Mouse (Mus musculus) frontal cortex, adult 2 months (tissue): ENCODE measurements around the gene Dnah7c. TPM values are rescaled to one million over a fixed set of nuclear protein-coding genes. Genes with fewer than 3 reads are reported as not detected.
"Not testable (repeated sequence)": the region's sequence is repeated elsewhere in the genome, so short reads cannot be mapped to it uniquely, and the experiment has no call there.

Experiments used
- DNase-seq, 2 experiments: peaks; one replicate each; pipeline ENCODE4 v3.0.0; 2022; ENCODE audit warnings: low spot score in 1 of 2; ENCODE audit errors: extremely low spot score in 1 of 2
- polyA plus RNA-seq: library from polyadenylated mRNA; depleted of rRNA; stranded (reverse); fragments of >200 nt; gene quantifications from 2 replicates; pipeline ENCODE4 v1.2.3, GENCODE M21; 2012; rRNA removed

The Dnah7c gene
- polyA plus RNA-seq = 0.54 and 0.65 TPM in 2 replicates

- peak in 1 of 2 experiments; percentile 31 for DNase-seq
Observed at GRCm38 (mm10) chr1:46425137-46425925, at the start of gene Dnah7c. TSS of gene Dnah7c (plus strand) at chr1:46425592.

- DNase-seq = not testable (repeated sequence)
Observed at GRCm38 (mm10) chr1:46380641-46381040, 44.8 kb upstream of the Dnah7c start.

GRCm38 (mm10) chr1:46394681-46395297 lies 30.6 kb upstream of the Dnah7c start:
- DNase-seq = not testable (repeated sequence)

GRCm38 (mm10) chr1:46408324-46409115 lies 16.9 kb upstream of the Dnah7c start:
- DNase-seq = no peak

GRCm38 (mm10) chr1:46414798-46415197 lies 10.6 kb upstream of the Dnah7c start:
- DNase-seq = not testable (repeated sequence)

GRCm38 (mm10) chr1:46416946-46417345 lies 8.4 kb upstream of the Dnah7c start:
- peak in 1 of 2 experiments; percentile 55 for DNase-seq

- not testable (repeated sequence) for DNase-seq
Observed at GRCm38 (mm10) chr1:46418966-46419365, 6.4 kb upstream of the Dnah7c start.

GRCm38 (mm10) chr1:46428401-46428800 lies 3.0 kb downstream of the Dnah7c start:
- DNase-seq = no peak

- not testable (repeated sequence) for DNase-seq
Observed at GRCm38 (mm10) chr1:46514671-46515070, 89.3 kb downstream of the Dnah7c start.

- no peak for DNase-seq
Observed at GRCm38 (mm10) chr1:46521032-46521431, 95.6 kb downstream of the Dnah7c start.

GRCm38 (mm10) chr1:46526537-46526936 lies 101.1 kb downstream of the Dnah7c start:
- DNase-seq = not testable (repeated sequence)

- no peak for DNase-seq
Observed at GRCm38 (mm10) chr1:46544812-46545421, 119.5 kb downstream of the Dnah7c start.

- peak; percentile 9 to 78 for DNase-seq
Observed at GRCm38 (mm10) chr1:46580385-46580784, 155.0 kb downstream of the Dnah7c start.

- peak in 1 of 2 experiments; percentile 56 for DNase-seq
Observed at GRCm38 (mm10) chr1:46593826-46594225, 168.4 kb downstream of the Dnah7c start.

GRCm38 (mm10) chr1:46596343-46596742 lies 171.0 kb downstream of the Dnah7c start:
- DNase-seq = peak in 1 of 2 experiments; percentile 45

GRCm38 (mm10) chr1:46620331-46620730 lies 194.9 kb downstream of the Dnah7c start:
- DNase-seq = no peak

- DNase-seq = peak; percentile 4 to 34
Observed at GRCm38 (mm10) chr1:46625914-46626313, 200.5 kb downstream of the Dnah7c start.

GRCm38 (mm10) chr1:46649821-46650220 lies 224.4 kb downstream of the Dnah7c start:
- DNase-seq = not testable (repeated sequence)

- DNase-seq = not testable (repeated sequence)
Observed at GRCm38 (mm10) chr1:46652721-46653120, 227.3 kb downstream of the Dnah7c start.

GRCm38 (mm10) chr1:46724810-46725209 lies 299.4 kb downstream of the Dnah7c start:
- DNase-seq = not testable (repeated sequence)
